Mouse (Mus musculus): ENCODE results near the gene Scd1.

The Scd1 gene

GRCm38 (mm10) chr19:44407341-44408222 is at the start of gene Scd1:
Gene Scd1 (minus strand): TSS chr19:44407879.
- POLR2A ChIA-PET, result interaction anchor here (0.6 to 6.8 kb wide), 53 partner anchors 8 to 509 kb away, joined by 3 to 65 read pairs (median 4); partner anchors contain the start of genes Hif1an (in 2 of the 4), Cwf19l1 (in 1 of the 4) and Scd2 (in 1 of the 4)
- CTCF ChIA-PET, result interaction anchor here in 3 of 4 experiments (0.5 to 3.3 kb wide), 12 partner anchors 11 to 1618 kb away, joined by 3 to 17 read pairs (median 4); no protein-coding TSS in a partner anchor

DNA sequence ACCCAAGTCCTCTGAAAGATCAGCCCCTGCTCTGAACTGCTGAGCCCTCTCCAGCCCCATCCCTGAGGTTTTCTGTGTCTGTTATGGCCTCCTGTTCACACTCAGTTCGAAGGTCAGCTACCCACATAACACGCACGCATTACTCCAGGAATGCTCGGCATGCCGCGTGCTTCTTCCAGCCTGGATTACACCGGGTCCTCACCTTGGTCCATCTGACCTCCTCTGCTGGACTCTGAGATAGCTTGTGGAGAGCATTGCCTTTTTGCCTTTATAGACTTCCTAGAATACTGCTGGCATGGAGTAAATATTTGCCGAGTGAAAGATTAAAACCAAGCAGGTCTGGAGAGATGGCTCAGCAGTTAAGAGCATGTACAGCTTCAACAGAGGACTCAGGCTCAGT is 47.7 kb upstream of the Scd1 start:
- ChIA-PET CTCF (no interaction called here), POLR2A (no interaction called here)

DNA sequence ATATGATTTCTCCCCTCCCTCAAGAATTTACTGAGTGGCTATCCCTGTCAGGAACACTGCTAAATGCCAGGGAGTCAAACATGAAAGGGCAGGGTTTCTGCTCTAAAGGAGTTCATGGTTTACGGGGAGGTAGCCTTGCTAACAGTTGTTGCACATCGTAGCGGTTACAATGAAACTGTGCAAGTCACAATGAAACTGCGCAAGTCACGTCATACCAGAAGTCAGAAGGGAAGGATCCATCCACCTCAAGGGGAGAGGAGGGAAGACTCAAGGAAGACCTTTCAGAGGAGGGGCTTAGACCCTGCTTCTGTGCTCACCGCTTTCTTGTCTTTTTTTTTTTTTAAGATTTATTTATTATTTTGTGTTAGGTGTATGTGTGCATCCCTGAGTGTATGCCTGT is 47.2 kb upstream of the Scd1 start:
- CTCF ChIA-PET, result no interaction called here

DNA sequence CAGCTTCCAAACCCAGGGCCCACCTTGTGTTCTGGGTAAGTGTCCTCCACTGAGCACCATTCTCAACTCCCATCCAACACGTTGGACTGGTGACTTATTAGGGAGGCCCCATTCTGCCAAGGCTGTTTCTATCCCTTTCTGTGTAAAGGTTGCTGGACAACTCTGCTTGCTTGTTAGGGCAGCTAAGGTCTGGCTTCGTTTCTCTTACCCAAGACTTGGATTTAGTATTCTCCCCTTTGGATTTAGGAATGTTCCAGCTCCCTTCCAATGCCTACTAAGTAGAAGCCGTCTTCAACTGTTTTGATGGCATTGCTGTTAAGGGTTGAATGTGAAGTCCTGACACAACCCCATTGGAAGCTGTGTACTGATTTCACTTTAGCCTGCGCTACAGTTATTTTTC is 40.2 kb upstream of the Scd1 start:
- POLR2A ChIA-PET, result no interaction called here
- CTCF ChIA-PET, result no interaction called here

More for the DNA sequence above, 47.2 kb upstream of the Scd1 start:
- POLR2A ChIA-PET, result no interaction called here

- POLR2A ChIA-PET, result interaction anchor here in 1 of 4 experiments (0.5 kb wide), 1 partner anchor 74 kb away, joined by 3 read pairs; no protein-coding TSS in a partner anchor
- CTCF ChIA-PET, result interaction anchor here in 1 of 4 experiments (0.5 kb wide), 1 partner anchor 80 kb away, joined by 11 read pairs; no protein-coding TSS in a partner anchor
Measured at GRCm38 (mm10) chr19:44445755-44446154, 38.1 kb upstream of the Scd1 start.

- CTCF ChIA-PET, result interaction anchor here in 1 of 4 experiments (0.6 kb wide), 2 partner anchors 34 to 650 kb away, joined by 3 to 6 read pairs; no protein-coding TSS in a partner anchor
- POLR2A ChIA-PET, result interaction anchor here in 1 of 4 experiments (1.3 kb wide), 1 partner anchor 31 kb away, joined by 3 read pairs; the partner anchor contains the start of gene Scd1
Measured at GRCm38 (mm10) chr19:44439302-44439701, 31.6 kb upstream of the Scd1 start.

- POLR2A ChIA-PET, result no interaction called here
- CTCF ChIA-PET, result no interaction called here
Measured at GRCm38 (mm10) chr19:44437975-44438374, 30.3 kb upstream of the Scd1 start.

DNA sequence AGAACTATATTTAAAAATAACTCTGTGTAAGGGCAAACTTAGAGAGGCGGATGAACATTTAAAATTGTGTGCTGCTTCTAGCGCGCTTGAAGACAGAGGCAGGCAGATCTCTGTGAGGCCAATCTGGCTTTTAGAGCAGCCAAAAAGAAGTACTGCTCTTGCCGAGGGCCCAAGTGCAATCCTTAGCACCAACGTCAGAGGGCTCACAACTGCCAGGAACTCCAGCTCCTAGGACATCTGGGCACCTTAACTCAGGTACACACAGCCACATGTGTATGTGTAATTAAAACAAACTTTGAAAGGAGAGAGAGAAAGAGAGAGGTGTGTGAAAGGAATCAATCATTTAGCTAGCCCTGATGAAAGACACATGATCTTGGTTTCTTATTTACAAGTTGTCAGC is 24.4 kb upstream of the Scd1 start:
- CTCF ChIA-PET, result interaction anchor here in 2 of 4 experiments (0.6 to 0.8 kb wide), 3 partner anchors 11 to 301 kb away, joined by 3 to 7 read pairs (median 4); no protein-coding TSS in a partner anchor
- POLR2A ChIA-PET, result interaction anchor here in 2 of 4 experiments (0.7 to 1.1 kb wide), 2 partner anchors 24 to 148 kb away, joined by 3 to 4 read pairs; partner anchors contain the start of gene Scd1 (in 1 of the 2)

GRCm38 (mm10) chr19:44427721-44428120 is 20.0 kb upstream of the Scd1 start:
- POLR2A ChIA-PET, result interaction anchor here in 2 of 4 experiments (0.7 to 0.9 kb wide), 2 partner anchors 20 to 39 kb away, joined by 3 read pairs; no protein-coding TSS in a partner anchor
- CTCF ChIA-PET, result interaction anchor here in 2 of 4 experiments (0.7 to 1.0 kb wide), 2 partner anchors 64 to 603 kb away, joined by 3 to 4 read pairs; no protein-coding TSS in a partner anchor

DNA sequence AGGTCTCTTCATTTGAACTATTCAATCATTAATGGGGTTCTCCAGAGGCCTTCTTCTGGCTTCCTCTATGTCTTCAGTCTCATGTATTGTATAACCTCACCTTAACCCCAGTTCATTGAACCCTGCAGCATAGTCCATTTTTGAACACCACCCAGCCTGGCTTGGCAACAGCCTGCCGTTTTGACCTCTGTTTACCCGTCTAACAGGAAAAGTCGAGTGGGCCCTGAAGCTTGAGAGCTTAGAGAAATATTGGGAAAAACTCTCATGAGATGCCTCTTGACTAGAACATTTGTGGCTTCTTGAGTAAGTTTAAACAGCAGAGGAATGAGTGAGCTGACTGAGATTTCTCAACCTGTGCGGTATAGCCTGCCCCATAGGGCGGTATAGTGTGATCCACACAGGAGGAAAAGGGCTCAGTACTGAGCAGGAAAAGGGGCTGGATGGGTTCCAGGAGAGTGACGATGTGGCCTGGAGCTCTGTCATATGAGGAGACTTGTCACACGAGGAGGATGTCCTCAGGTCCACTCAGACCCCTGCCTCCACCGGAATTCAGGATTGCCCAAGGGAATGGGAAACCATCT is 14.5 kb upstream of the Scd1 start:
- ChIA-PET CTCF (interaction anchor here (0.6 to 1.0 kb wide), 7 partner anchors 36 to 463 kb away, joined by 3 to 8 read pairs (median 3); no protein-coding TSS in a partner anchor), POLR2A (interaction anchor here in 1 of 4 experiments (1.0 kb wide), 1 partner anchor 48 kb away, joined by 3 read pairs; no protein-coding TSS in a partner anchor)

GRCm38 (mm10) chr19:44419530-44419929 is 11.9 kb upstream of the Scd1 start:
- ChIA-PET CTCF (interaction anchor here in 3 of 4 experiments (0.6 to 3.2 kb wide), 9 partner anchors 15 to 387 kb away, joined by 3 to 22 read pairs (median 5); no protein-coding TSS in a partner anchor), POLR2A (interaction anchor here in 2 of 4 experiments (0.6 to 1.7 kb wide), 3 partner anchors 10 to 82 kb away, joined by 3 to 8 read pairs (median 3); partner anchors contain the start of gene Scd1 (in 1 of the 2))

GRCm38 (mm10) chr19:44418945-44419344 is 11.3 kb upstream of the Scd1 start:
- ChIA-PET CTCF (interaction anchor here in 3 of 4 experiments (0.6 to 3.2 kb wide), 22 partner anchors 11 to 1455 kb away, joined by 3 to 22 read pairs (median 4); partner anchors contain the start of gene Scd1 (in 3 of the 3)), POLR2A (interaction anchor here in 3 of 4 experiments (0.5 to 1.8 kb wide), 10 partner anchors 9 to 105 kb away, joined by 3 to 8 read pairs (median 3); partner anchors contain the start of gene Scd1 (in 3 of the 3))

- CTCF ChIA-PET, result interaction anchor here (0.6 to 3.2 kb wide), 22 partner anchors 10 to 1456 kb away, joined by 3 to 22 read pairs (median 4); partner anchors contain the start of gene Scd1 (in 3 of the 4)
- POLR2A ChIA-PET, result interaction anchor here in 3 of 4 experiments (0.5 to 1.8 kb wide), 10 partner anchors 9 to 104 kb away, joined by 3 to 8 read pairs (median 3); partner anchors contain the start of gene Scd1 (in 3 of the 3)
Measured at GRCm38 (mm10) chr19:44418544-44418943, 10.9 kb upstream of the Scd1 start.

DNA sequence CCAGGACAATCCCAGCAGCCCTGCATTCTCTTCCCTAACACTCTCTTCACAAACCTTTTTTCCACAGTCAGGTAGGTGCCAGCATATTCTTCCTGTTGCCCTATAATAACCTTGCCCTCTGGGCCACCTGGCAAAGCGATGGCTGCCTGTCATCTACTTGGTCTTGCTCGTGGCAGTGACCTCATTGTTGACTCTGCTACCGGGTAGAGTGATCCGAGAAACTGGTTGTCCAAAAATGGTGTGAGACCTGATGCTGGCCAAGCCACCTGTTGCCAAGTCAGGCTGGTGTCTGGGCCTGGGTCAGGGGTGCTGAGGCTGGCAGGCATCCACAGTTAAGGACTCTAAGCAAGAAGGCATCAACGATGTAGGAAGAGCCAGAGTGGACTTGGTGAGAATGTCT is 10.4 kb upstream of the Scd1 start:
- ChIA-PET POLR2A (interaction anchor here in 3 of 4 experiments (0.7 to 1.8 kb wide), 9 partner anchors 8 to 104 kb away, joined by 3 to 8 read pairs (median 3); partner anchors contain the start of gene Scd1 (in 3 of the 3)), CTCF (interaction anchor here (0.6 to 3.2 kb wide), 21 partner anchors 10 to 1456 kb away, joined by 3 to 22 read pairs (median 4); partner anchors contain the start of gene Scd1 (in 3 of the 4))

DNA sequence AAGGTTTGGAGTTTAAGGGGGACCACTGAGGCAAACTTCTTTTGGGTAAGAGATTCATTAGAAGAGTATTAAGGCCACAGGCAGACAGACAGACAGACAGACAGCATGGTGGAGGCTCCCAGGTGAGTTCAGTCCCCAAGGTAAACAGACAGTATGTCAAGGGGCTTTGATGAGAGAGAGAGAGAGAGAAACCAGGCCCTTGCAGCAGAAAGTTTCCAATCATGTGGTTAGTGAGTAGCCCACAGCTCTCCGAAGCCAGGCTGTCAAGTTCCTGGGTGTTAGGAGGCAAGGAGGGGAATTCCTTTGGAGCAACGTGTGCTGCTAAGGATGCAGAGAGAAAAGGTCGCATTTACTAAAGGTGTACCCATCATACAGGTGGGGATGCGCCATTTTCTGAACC is 9.8 kb upstream of the Scd1 start:
- ChIA-PET POLR2A (interaction anchor here in 1 of 4 experiments (0.6 to 1.8 kb wide), 2 partner anchors 9 to 29 kb away, joined by 4 to 9 read pairs; partner anchors contain the start of gene Scd1), CTCF (no interaction called here)

DNA sequence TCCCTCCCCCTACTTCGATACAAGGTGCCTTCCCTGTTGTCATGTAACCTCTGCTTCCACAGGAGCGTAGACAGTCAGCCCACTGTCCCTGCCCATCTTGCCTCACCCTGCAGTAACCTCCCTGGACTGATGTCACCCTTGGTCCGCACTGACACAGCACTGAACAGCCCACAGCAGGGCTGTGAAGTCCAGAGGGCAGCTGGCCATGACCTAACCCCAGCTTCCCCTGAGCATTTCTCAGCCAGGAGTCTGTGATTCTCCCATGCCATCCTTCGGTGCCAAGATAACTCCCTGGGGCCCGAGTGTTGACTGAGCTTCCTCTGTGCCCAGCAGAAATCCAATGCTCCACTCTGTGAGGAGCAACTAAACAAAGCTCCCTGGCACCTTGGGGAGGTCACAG is 8.6 kb upstream of the Scd1 start:
- POLR2A ChIA-PET, result no interaction called here
- CTCF ChIA-PET, result no interaction called here

DNA sequence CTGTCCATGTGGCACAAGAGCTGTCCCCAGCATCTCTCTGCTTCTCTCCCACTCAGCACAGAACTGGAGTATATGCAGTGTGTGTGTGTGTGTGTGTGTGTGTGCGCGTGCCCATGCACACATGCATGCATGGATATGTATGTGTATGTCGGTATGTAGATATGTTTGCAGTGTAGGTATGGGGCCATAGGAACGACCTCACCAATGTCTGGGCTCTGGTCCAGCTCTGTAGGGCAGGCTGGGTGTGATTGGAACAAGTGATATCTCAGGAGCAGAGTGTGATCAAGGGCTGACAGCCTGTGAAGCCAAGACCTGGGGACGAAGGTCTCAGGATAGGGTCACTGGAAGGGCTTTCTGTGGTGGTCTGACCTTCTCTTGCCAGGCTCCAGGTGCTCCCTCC is 7.8 kb upstream of the Scd1 start:
- CTCF ChIA-PET, result interaction anchor here in 1 of 4 experiments (0.6 kb wide), 1 partner anchor 97 kb away, joined by 8 read pairs; no protein-coding TSS in a partner anchor
- POLR2A ChIA-PET, result interaction anchor here in 2 of 4 experiments (0.6 to 1.1 kb wide), 2 partner anchors 10 to 271 kb away, joined by 3 read pairs; no protein-coding TSS in a partner anchor
